Mouse (Mus musculus): ENCODE results near the gene Gm9903. TPM values are rescaled to one million over a fixed set of nuclear protein-coding genes. Genes with fewer than 3 reads are reported as not detected.

Gm9903 gene
- polyA plus RNA-seq, 1 experiment from 2014 or later: 0.94 TPM

GRCm38 (mm10) chr5:33658664-33659050 lies 28.9 kb downstream of the Gm9903 start:
- H3K4me3 ChIP-seq (ENCODE audit: low read depth, low read length): peak overlapping the region; percentile 76
- peak overlapping the region; percentile 52 for H3K4me2 ChIP-seq (replicated peaks; ENCODE audit: low read depth, low read length)
- peaks cover 7% of the 10 kb centered on the region for H3K36me3 ChIP-seq (ENCODE audit: control insufficient read depth, insufficient read depth, low read length)
- peaks cover 7% of the 10 kb centered on the region; the same call in 1 of the 2 replicates for H3K4me1 ChIP-seq (replicated peaks; ENCODE audit: control insufficient read depth, insufficient read depth, low read length)
- no peaks in the 10 kb centered on the region for H3K27me3 ChIP-seq (ENCODE audit: control insufficient read depth, insufficient read depth, low read length)
- H3K27ac ChIP-seq (ENCODE audit: low read depth, low read length): peak overlapping the region; percentile 90; the same call in 1 of the 2 replicates
- H3K9ac ChIP-seq (ENCODE audit: low read depth, low read length): peak overlapping the region; percentile 44
- H3K9me3 ChIP-seq (ENCODE audit: control insufficient read depth, low read length): no peaks in the 10 kb centered on the region
- DNase-seq (ENCODE audit: low spot score) (peak; percentile 24), ATAC-seq (ENCODE audit: low FRiP score) (peak; percentile 8; the same call in 1 of the 2 replicates)
- under 1% methylated on average over 26 of the region's 26 CpGs for WGBS

- Histone ChIP-seq H3K4me2 (replicated peaks; ENCODE audit: low read depth, low read length) (no peak overlapping the region), H3K27me3 (ENCODE audit: control insufficient read depth, insufficient read depth, low read length) (no peaks in the 10 kb centered on the region), H3K27ac (ENCODE audit: low read depth, low read length) (no peak overlapping the region), H3K9ac (ENCODE audit: low read depth, low read length) (no peak overlapping the region), H3K4me1 (replicated peaks; ENCODE audit: control insufficient read depth, insufficient read depth, low read length) (no peaks in the 10 kb centered on the region), H3K9me3 (ENCODE audit: control insufficient read depth, low read length) (no peaks in the 10 kb centered on the region), H3K36me3 (ENCODE audit: control insufficient read depth, insufficient read depth, low read length) (peaks cover 19% of the 10 kb centered on the region), H3K4me3 (ENCODE audit: low read depth, low read length) (no peak overlapping the region)
- no peak for DNase-seq (ENCODE audit: low spot score)
- ATAC-seq (ENCODE audit: low FRiP score): no peak
Observed at GRCm38 (mm10) chr5:33668223-33668622, 38.5 kb downstream of the Gm9903 start.

- H3K27me3 ChIP-seq (ENCODE audit: control insufficient read depth, insufficient read depth, low read length): no peaks in the 10 kb centered on the region
- H3K4me3 ChIP-seq (ENCODE audit: low read depth, low read length): no peak overlapping the region
- H3K27ac ChIP-seq (ENCODE audit: low read depth, low read length): no peak overlapping the region
- 87% methylated on average over 5 of the region's 5 CpGs for WGBS
- no peak overlapping the region for H3K9ac ChIP-seq (ENCODE audit: low read depth, low read length)
- ATAC-seq (ENCODE audit: low FRiP score): no peak
- no peak for DNase-seq (ENCODE audit: low spot score)
- H3K36me3 ChIP-seq (ENCODE audit: control insufficient read depth, insufficient read depth, low read length): peaks cover 14% of the 10 kb centered on the region
- no peaks in the 10 kb centered on the region for H3K9me3 ChIP-seq (ENCODE audit: control insufficient read depth, low read length)
- H3K4me2 ChIP-seq (replicated peaks; ENCODE audit: low read depth, low read length): no peak overlapping the region
- H3K4me1 ChIP-seq (replicated peaks; ENCODE audit: control insufficient read depth, insufficient read depth, low read length): no peaks in the 10 kb centered on the region
Observed at GRCm38 (mm10) chr5:33671659-33672058, 41.9 kb downstream of the Gm9903 start.

- no peaks in the 10 kb centered on the region for H3K4me1 ChIP-seq (replicated peaks; ENCODE audit: control insufficient read depth, insufficient read depth, low read length)
- 0 out of 2 replicates have a peak, but pooled peaks cover 6% of the 10 kb centered on the region for H3K36me3 ChIP-seq (ENCODE audit: control insufficient read depth, insufficient read depth, low read length)
- no peak overlapping the region for H3K4me2 ChIP-seq (replicated peaks; ENCODE audit: low read depth, low read length)
- WGBS: 69% methylated on average over 3 of the region's 3 CpGs
- ATAC-seq (ENCODE audit: low FRiP score) (no peak), DNase-seq (ENCODE audit: low spot score) (no peak)
- no peak overlapping the region for H3K9ac ChIP-seq (ENCODE audit: low read depth, low read length)
- no peaks in the 10 kb centered on the region for H3K9me3 ChIP-seq (ENCODE audit: control insufficient read depth, low read length)
- no peaks in the 10 kb centered on the region for H3K27me3 ChIP-seq (ENCODE audit: control insufficient read depth, insufficient read depth, low read length)
- no peak overlapping the region for H3K4me3 ChIP-seq (ENCODE audit: low read depth, low read length)
- peak overlapping the region; percentile 27; the same call in 1 of the 2 replicates for H3K27ac ChIP-seq (ENCODE audit: low read depth, low read length)
Observed at GRCm38 (mm10) chr5:33674439-33674838, 44.7 kb downstream of the Gm9903 start.

GRCm38 (mm10) chr5:33675964-33676363 lies 46.2 kb downstream of the Gm9903 start:
- H3K4me1 ChIP-seq (replicated peaks; ENCODE audit: control insufficient read depth, insufficient read depth, low read length): no peaks in the 10 kb centered on the region
- peak; percentile 84 for DNase-seq (ENCODE audit: low spot score)
- H3K9ac ChIP-seq (ENCODE audit: low read depth, low read length): no peak overlapping the region
- H3K27ac ChIP-seq (ENCODE audit: low read depth, low read length): no peak overlapping the region
- H3K4me2 ChIP-seq (replicated peaks; ENCODE audit: low read depth, low read length): no peak overlapping the region
- peak; percentile 40; the same call in 1 of the 2 replicates for ATAC-seq (ENCODE audit: low FRiP score)
- H3K4me3 ChIP-seq (ENCODE audit: low read depth, low read length): no peak overlapping the region
- 0 out of 2 replicates have a peak, but pooled peaks cover 3% of the 10 kb centered on the region for H3K36me3 ChIP-seq (ENCODE audit: control insufficient read depth, insufficient read depth, low read length)
- 0% methylated on average over 1 of the region's 1 CpGs for WGBS
- no peaks in the 10 kb centered on the region for H3K9me3 ChIP-seq (ENCODE audit: control insufficient read depth, low read length)
- no peaks in the 10 kb centered on the region for H3K27me3 ChIP-seq (ENCODE audit: control insufficient read depth, insufficient read depth, low read length)

GRCm38 (mm10) chr5:33678244-33678643 lies 48.5 kb downstream of the Gm9903 start:
- H3K36me3 ChIP-seq (ENCODE audit: control insufficient read depth, insufficient read depth, low read length): no peaks in the 10 kb centered on the region
- H3K4me2 ChIP-seq (replicated peaks; ENCODE audit: low read depth, low read length): no peak overlapping the region
- no peak overlapping the region for H3K4me3 ChIP-seq (ENCODE audit: low read depth, low read length)
- no peaks in the 10 kb centered on the region for H3K27me3 ChIP-seq (ENCODE audit: control insufficient read depth, insufficient read depth, low read length)
- 82% methylated on average over 5 of the region's 5 CpGs for WGBS
- no peak for DNase-seq (ENCODE audit: low spot score)
- no peaks in the 10 kb centered on the region for H3K4me1 ChIP-seq (replicated peaks; ENCODE audit: control insufficient read depth, insufficient read depth, low read length)
- no peak for ATAC-seq (ENCODE audit: low FRiP score)
- no peaks in the 10 kb centered on the region for H3K9me3 ChIP-seq (ENCODE audit: control insufficient read depth, low read length)
- H3K27ac ChIP-seq (ENCODE audit: low read depth, low read length): no peak overlapping the region
- no peak overlapping the region for H3K9ac ChIP-seq (ENCODE audit: low read depth, low read length)

- no peaks in the 10 kb centered on the region for H3K4me1 ChIP-seq (replicated peaks; ENCODE audit: control insufficient read depth, insufficient read depth, low read length)
- no peaks in the 10 kb centered on the region for H3K9me3 ChIP-seq (ENCODE audit: control insufficient read depth, low read length)
- no peaks in the 10 kb centered on the region for H3K27me3 ChIP-seq (ENCODE audit: control insufficient read depth, insufficient read depth, low read length)
- no peaks in the 10 kb centered on the region for H3K36me3 ChIP-seq (ENCODE audit: control insufficient read depth, insufficient read depth, low read length)
- 53% methylated on average over 3 of the region's 3 CpGs for WGBS
- H3K4me2 ChIP-seq (replicated peaks; ENCODE audit: low read depth, low read length): no peak overlapping the region
- H3K4me3 ChIP-seq (ENCODE audit: low read depth, low read length): no peak overlapping the region
- DNase-seq (ENCODE audit: low spot score) (no peak), ATAC-seq (ENCODE audit: low FRiP score) (no peak)
- H3K27ac ChIP-seq (ENCODE audit: low read depth, low read length): no peak overlapping the region
- no peak overlapping the region for H3K9ac ChIP-seq (ENCODE audit: low read depth, low read length)
Observed at GRCm38 (mm10) chr5:33681044-33681443, 51.3 kb downstream of the Gm9903 start.

Other genes starting within 250 kb of the Gm9903 start
- 0.32 and 0.60 TPM in 2 replicates for gene Nkx1-1, start 195.9 kb upstream of the Gm9903 start, polyA plus RNA-seq (2014; fragmentation: Nextera tagmentation; extraction: Ambion mirVana)
- 50.3 and 52.3 TPM in 2 replicates for gene Fam53a, start 290 bp upstream of the Gm9903 start, polyA plus RNA-seq (2014; fragmentation: Nextera tagmentation; extraction: Ambion mirVana)
- gene Slbp, start 22.6 kb downstream of the Gm9903 start, polyA plus RNA-seq (2014; fragmentation: Nextera tagmentation; extraction: Ambion mirVana): 257 and 262 TPM in 2 replicates
- 232 and 255 TPM in 2 replicates for gene Tacc3, start 28.2 kb downstream of the Gm9903 start, polyA plus RNA-seq (2014; fragmentation: Nextera tagmentation; extraction: Ambion mirVana)
- 37.2 and 39.0 TPM in 2 replicates for gene Tmem129, start 28.5 kb downstream of the Gm9903 start, polyA plus RNA-seq (2014; fragmentation: Nextera tagmentation; extraction: Ambion mirVana)
- gene Fgfr3, start 91.7 kb downstream of the Gm9903 start, polyA plus RNA-seq (2014; fragmentation: Nextera tagmentation; extraction: Ambion mirVana): 50.9 and 56.4 TPM in 2 replicates
- gene Letm1, start 152.9 kb downstream of the Gm9903 start, polyA plus RNA-seq (2014; fragmentation: Nextera tagmentation; extraction: Ambion mirVana): 40.2 and 44.9 TPM in 2 replicates
- gene Nsd2, start 190.8 kb downstream of the Gm9903 start, polyA plus RNA-seq (2014; fragmentation: Nextera tagmentation; extraction: Ambion mirVana): 95.3 and 104 TPM in 2 replicates